Mouse (Mus musculus) heart, embryonic 15.5 days (tissue): Measurements from ENCODE around the gene Bloc1s3. TPM values are rescaled to one million over a fixed set of nuclear protein-coding genes. Genes with fewer than 3 reads are reported as not detected.
A peak's percentile ranks its signal among the peaks of the same experiment; 100 is the strongest.

Source experiments
- ATAC-seq: fragments of 200-750 bp; cut with Nextera tagmentation; replicated peaks from 2 replicates; pipeline ENCODE4 v1.8.0; 2017; ENCODE audit warnings: low read depth, moderate TSS enrichment; ENCODE audit not compliant: insufficient number of reproducible peaks, insufficient read depth, low FRiP score
- H3K27ac ChIP-seq: fragments of 300-500 bp; sonication (generic); 2 replicates; pipeline ENCODE4 v1.5.1; 2015; ENCODE audit warnings: mild to moderate bottlenecking, inconsistent platforms
- H3K27me3 ChIP-seq: fragments of 300-500 bp; sonication (generic); 2 replicates; pipeline ENCODE4 v1.6.1; 2015; ENCODE audit warnings: inconsistent platforms
- H3K36me3 ChIP-seq: fragments of 300-500 bp; sonication (generic); 2 replicates; pipeline ENCODE4 v1.6.1; 2015; ENCODE audit warnings: mild to moderate bottlenecking, inconsistent platforms
- H3K4me1 ChIP-seq: fragments of 300-500 bp; sonication (generic); replicated peaks from 2 replicates; pipeline ENCODE4 v1.6.1; 2015; ENCODE audit warnings: inconsistent platforms
- H3K4me2 ChIP-seq: fragments of 300-500 bp; sonication (generic); 2 replicates; pipeline ENCODE4 v1.6.1; 2015; ENCODE audit warnings: inconsistent platforms, mild to moderate bottlenecking, moderate library complexity
- H3K4me3 ChIP-seq: fragments of 300-500 bp; sonication (generic); 2 replicates; pipeline ENCODE4 v1.5.1; 2015; ENCODE audit warnings: mild to moderate bottlenecking, inconsistent platforms
- H3K9ac ChIP-seq: fragments of 300-500 bp; sonication (generic); 2 replicates; pipeline ENCODE4 v1.6.1; 2015; ENCODE audit warnings: mild to moderate bottlenecking, inconsistent platforms
- H3K9me3 ChIP-seq: fragments of 300-500 bp; sonication (generic); replicated peaks from 2 replicates; pipeline ENCODE4 v1.6.1; 2016; ENCODE audit warnings: inconsistent platforms
- WGBS: fragments of 180-500 bp; shearing (Covaris S2); methylation state at CpG from one replicate; pipeline ENCODE4 v1.1.7; 2015; ENCODE audit warnings: mixed read lengths; 5-methylcytosine and 5-hydroxymethylcytosine counted together
- polyA plus RNA-seq: library from polyadenylated mRNA; unstranded; fragments of >200 nt; fragmentation: Nextera tagmentation; extraction: Ambion mirVana; gene quantifications from 2 replicates; pipeline ENCODE4 v1.2.1, GENCODE M21; 2015

Gene Bloc1s3
- polyA plus RNA-seq, 1 experiment from 2014 or later = 1.7 TPM

GRCm38 (mm10) chr7:19540771-19541566, 32.8 kb upstream of the Bloc1s3 start:
- no peaks in the 10 kb centered on the region for H3K27me3 ChIP-seq
- H3K4me3 ChIP-seq = no peak overlapping the region
- no peak for ATAC-seq
- H3K9ac ChIP-seq = no peak overlapping the region
- H3K27ac ChIP-seq = no peak overlapping the region
- no peaks in the 10 kb centered on the region for H3K9me3 ChIP-seq
- no peak overlapping the region for H3K4me2 ChIP-seq
- WGBS = 85% methylated on average over 2 of the region's 2 CpGs
- no peaks in the 10 kb centered on the region for H3K36me3 ChIP-seq
- H3K4me1 ChIP-seq = peaks cover 60% of the 10 kb centered on the region

GRCm38 (mm10) chr7:19534676-19535075, 26.5 kb upstream of the Bloc1s3 start:
- Histone ChIP-seq H3K27ac (no peak overlapping the region), H3K36me3 (peaks cover 49% of the 10 kb centered on the region), H3K9ac (no peak overlapping the region), H3K27me3 (no peaks in the 10 kb centered on the region), H3K4me1 (peaks cover 14% of the 10 kb centered on the region), H3K4me2 (no peak overlapping the region), H3K4me3 (no peak overlapping the region), H3K9me3 (no peaks in the 10 kb centered on the region)
- 94% methylated on average over 10 of the region's 10 CpGs for WGBS
- no peak for ATAC-seq

GRCm38 (mm10) chr7:19532240-19532639, 24.1 kb upstream of the Bloc1s3 start:
- Histone ChIP-seq H3K36me3 (peaks cover 49% of the 10 kb centered on the region), H3K27ac (no peak overlapping the region), H3K4me1 (peaks cover 10% of the 10 kb centered on the region), H3K9me3 (no peaks in the 10 kb centered on the region), H3K27me3 (no peaks in the 10 kb centered on the region), H3K4me3 (no peak overlapping the region), H3K4me2 (no peak overlapping the region), H3K9ac (no peak overlapping the region)
- 87% methylated on average over 14 of the region's 14 CpGs for WGBS
- no peak for ATAC-seq

GRCm38 (mm10) chr7:19531077-19531476, 22.9 kb upstream of the Bloc1s3 start:
- Histone ChIP-seq H3K4me2 (no peak overlapping the region), H3K4me1 (no peaks in the 10 kb centered on the region), H3K9ac (no peak overlapping the region), H3K36me3 (peaks cover 49% of the 10 kb centered on the region), H3K27me3 (no peaks in the 10 kb centered on the region), H3K27ac (no peak overlapping the region), H3K9me3 (no peaks in the 10 kb centered on the region), H3K4me3 (no peak overlapping the region)
- no peak for ATAC-seq
- WGBS = 76% methylated on average over 10 of the region's 10 CpGs

- H3K4me2 ChIP-seq = no peak overlapping the region
- H3K4me1 ChIP-seq = peaks cover 24% of the 10 kb centered on the region
- H3K9me3 ChIP-seq = no peaks in the 10 kb centered on the region
- H3K27me3 ChIP-seq = peaks cover 57% of the 10 kb centered on the region
- no peak overlapping the region for H3K27ac ChIP-seq
- 69% methylated on average over 2 of the region's 2 CpGs for WGBS
- no peak overlapping the region for H3K9ac ChIP-seq
- peaks cover 3% of the 10 kb centered on the region; the same call in 1 of the 2 replicates for H3K36me3 ChIP-seq
- no peak for ATAC-seq
- H3K4me3 ChIP-seq = no peak overlapping the region
Observed at GRCm38 (mm10) chr7:19525105-19525481, 16.9 kb upstream of the Bloc1s3 start.

- no peaks in the 10 kb centered on the region; the same call in 1 of the 2 replicates for H3K36me3 ChIP-seq
- no peaks in the 10 kb centered on the region for H3K9me3 ChIP-seq
- H3K4me2 ChIP-seq = peak overlapping the region; percentile 84
- peaks cover 29% of the 10 kb centered on the region for H3K4me1 ChIP-seq
- H3K4me3 ChIP-seq = peak overlapping the region; percentile 51
- peak overlapping the region; percentile 46; the same call in 1 of the 2 replicates for H3K9ac ChIP-seq
- no peak overlapping the region for H3K27ac ChIP-seq
- 11% methylated on average over 24 of the region's 24 CpGs for WGBS
- H3K27me3 ChIP-seq = peaks cover 62% of the 10 kb centered on the region
- ATAC-seq = no peak
Observed at GRCm38 (mm10) chr7:19524420-19525104, 16.4 kb upstream of the Bloc1s3 start.

- ATAC-seq = peak; percentile 45
- Histone ChIP-seq H3K4me2 (peak overlapping the region; percentile 84), H3K9ac (peak overlapping the region; percentile 46), H3K27me3 (peaks cover 69% of the 10 kb centered on the region), H3K4me3 (peak overlapping the region; percentile 51), H3K9me3 (no peaks in the 10 kb centered on the region), H3K36me3 (no peaks in the 10 kb centered on the region; the same call in 1 of the 2 replicates), H3K27ac (no peak overlapping the region), H3K4me1 (peaks cover 30% of the 10 kb centered on the region)
- WGBS = under 1% methylated on average over 64 of the region's 64 CpGs
Observed at GRCm38 (mm10) chr7:19523757-19524419, 15.7 kb upstream of the Bloc1s3 start.

GRCm38 (mm10) chr7:19523017-19523756, 15.0 kb upstream of the Bloc1s3 start:
- Histone ChIP-seq H3K4me2 (peak overlapping the region; percentile 84), H3K27me3 (peaks cover 76% of the 10 kb centered on the region), H3K4me3 (peak overlapping the region; percentile 51), H3K4me1 (peaks cover 30% of the 10 kb centered on the region), H3K27ac (no peak overlapping the region), H3K9me3 (no peaks in the 10 kb centered on the region), H3K9ac (no peak overlapping the region), H3K36me3 (no peaks in the 10 kb centered on the region; the same call in 1 of the 2 replicates)
- 0 out of 2 replicates have a peak, but pooled peaks have one; percentile 9 for ATAC-seq
- 8% methylated on average over 72 of the region's 72 CpGs for WGBS

- Histone ChIP-seq H3K27me3 (peaks cover 86% of the 10 kb centered on the region), H3K4me1 (peaks cover 38% of the 10 kb centered on the region), H3K4me3 (peak overlapping the region; percentile 36), H3K36me3 (no peaks in the 10 kb centered on the region), H3K9me3 (no peaks in the 10 kb centered on the region), H3K4me2 (peak overlapping the region; percentile 63), H3K9ac (peak overlapping the region; percentile 38; the same call in 1 of the 2 replicates), H3K27ac (no peak overlapping the region)
- 3% methylated on average over 16 of the region's 23 CpGs for WGBS
- ATAC-seq = no peak
Observed at GRCm38 (mm10) chr7:19520032-19520431, 11.9 kb upstream of the Bloc1s3 start.

GRCm38 (mm10) chr7:19517652-19518365, 9.6 kb upstream of the Bloc1s3 start, which contains the start of gene Nkpd1:
TSS of gene Nkpd1 (plus strand) at chr7:19517838.
- H3K9ac ChIP-seq = peak within 1 kb of the TSS; percentile 38
- no peak for ATAC-seq

More at GRCm38 (mm10) chr7:19517652-19518365, 9.6 kb upstream of the Bloc1s3 start, which contains the start of gene Nkpd1:
- H3K27me3 ChIP-seq = peaks cover 64% of the 10 kb centered on the region
- H3K36me3 ChIP-seq = no peaks in the 10 kb centered on the region
- H3K4me3 ChIP-seq = peak within 1 kb of the TSS; percentile 17; the same call in 1 of the 2 replicates
- H3K9me3 ChIP-seq = no peaks in the 10 kb centered on the region
- H3K27ac ChIP-seq = no peak within 1 kb of the TSS
- peak within 1 kb of the TSS; percentile 45 for H3K4me2 ChIP-seq
- 4% methylated on average over 28 of the region's 29 CpGs for WGBS
- H3K4me1 ChIP-seq = peaks cover 19% of the 10 kb centered on the region
